Mouse (Mus musculus) liver, embryonic 16.5 days (tissue): ENCODE measurements at regions not wholly inside any gene's neighbourhood (a gene's known extent, or its start where the extent isn't known, plus 50 kb on each side); places are given as distances from the start of the nearest gene placed in this dataset.

ENCODE experiments used
- ATAC-seq: fragments of 200-750 bp; cut with Nextera tagmentation; 2 replicates; pipeline ENCODE4 v1.8.0; 2017; ENCODE audit warnings: low read depth, mild to moderate bottlenecking, moderate number of reproducible peaks, moderate library complexity
- H3K27ac ChIP-seq: fragments of 300-500 bp; sonication (generic); 2 replicates; pipeline ENCODE4 v1.5.1; 2014; ENCODE audit warnings: mild to moderate bottlenecking, low read length
- H3K27me3 ChIP-seq: fragments of 300-500 bp; sonication (generic); 2 replicates; pipeline ENCODE4 v1.6.1; 2014; ENCODE audit warnings: low read depth, low read length, mixed read lengths; ENCODE audit not compliant: control insufficient read depth, insufficient read depth
- H3K36me3 ChIP-seq: fragments of 300-500 bp; sonication (generic); 2 replicates; pipeline ENCODE4 v1.6.1; 2014; ENCODE audit warnings: mild to moderate bottlenecking; ENCODE audit not compliant: control insufficient read depth, insufficient read depth
- H3K4me1 ChIP-seq: fragments of 300-500 bp; sonication (generic); 2 replicates; pipeline ENCODE4 v1.6.1; 2014; ENCODE audit warnings: low read depth, low read length, mixed read lengths; ENCODE audit not compliant: control insufficient read depth
- H3K4me2 ChIP-seq: fragments of 300-500 bp; sonication (generic); 2 replicates; pipeline ENCODE4 v1.6.1; 2014; ENCODE audit warnings: low read depth, low read length, mixed read lengths
- H3K4me3 ChIP-seq: fragments of 300-500 bp; sonication (generic); 2 replicates; pipeline ENCODE4 v1.5.1; 2014; ENCODE audit warnings: low read depth, mild to moderate bottlenecking, low read length
- H3K9ac ChIP-seq: fragments of 300-500 bp; sonication (generic); 2 replicates; pipeline ENCODE4 v1.6.1; 2014; ENCODE audit warnings: low read depth, low read length
- H3K9me3 ChIP-seq: fragments of 300-500 bp; sonication (generic); replicated peaks from 2 replicates; pipeline ENCODE4 v1.6.1; 2016; ENCODE audit warnings: low read length; ENCODE audit not compliant: control insufficient read depth
- WGBS: fragments of 180-500 bp; shearing (Covaris S2); extraction: QIAGEN DNeasy Blood & Tissue Kit; methylation state at CpG from one replicate; pipeline ENCODE4 v1.1.7; 2014; ENCODE audit not compliant: insufficient replicate concordance; 5-methylcytosine and 5-hydroxymethylcytosine counted together

- Histone ChIP-seq H3K27me3 (no peaks in the 10 kb centered on the region), H3K4me1 (no peaks in the 10 kb centered on the region), H3K36me3 (no peaks in the 10 kb centered on the region), H3K9me3 (no peaks in the 10 kb centered on the region), H3K27ac (no peak overlapping the region), H3K4me3 (no peak overlapping the region), H3K4me2 (no peak overlapping the region), H3K9ac (no peak overlapping the region)
- no peak for ATAC-seq
- WGBS: 28% methylated on average over 2 of the region's 2 CpGs
These were observed 133.2 kb upstream of the Clint1 start for GRCm38 (mm10) chr11:45718630-45719029.

- Histone ChIP-seq H3K4me2 (no peak overlapping the region), H3K9me3 (no peaks in the 10 kb centered on the region), H3K4me3 (no peak overlapping the region), H3K36me3 (no peaks in the 10 kb centered on the region), H3K4me1 (no peaks in the 10 kb centered on the region), H3K27me3 (no peaks in the 10 kb centered on the region), H3K9ac (no peak overlapping the region), H3K27ac (no peak overlapping the region)
- no peak for ATAC-seq
- WGBS: 66% methylated on average over 6 of the region's 6 CpGs
These were observed 132.0 kb upstream of the Clint1 start for GRCm38 (mm10) chr11:45719821-45720220.

- no peak for ATAC-seq
- H3K9ac ChIP-seq: no peak overlapping the region
- H3K27me3 ChIP-seq: no peaks in the 10 kb centered on the region
- no peaks in the 10 kb centered on the region for H3K36me3 ChIP-seq
- H3K4me3 ChIP-seq: no peak overlapping the region
- H3K4me2 ChIP-seq: no peak overlapping the region
- H3K27ac ChIP-seq: no peak overlapping the region
- 41% methylated on average over 3 of the region's 3 CpGs for WGBS
- H3K4me1 ChIP-seq: no peaks in the 10 kb centered on the region
- H3K9me3 ChIP-seq: no peaks in the 10 kb centered on the region
These were observed 115.3 kb upstream of the Clint1 start for GRCm38 (mm10) chr11:45736561-45736960.

GRCm38 (mm10) chr11:45738331-45738730 is 113.5 kb upstream of the Clint1 start:
- H3K9me3 ChIP-seq: no peaks in the 10 kb centered on the region
- no peak overlapping the region for H3K27ac ChIP-seq
- no peaks in the 10 kb centered on the region for H3K27me3 ChIP-seq
- H3K4me3 ChIP-seq: no peak overlapping the region
- H3K4me1 ChIP-seq: no peaks in the 10 kb centered on the region
- H3K36me3 ChIP-seq: no peaks in the 10 kb centered on the region
- H3K4me2 ChIP-seq: no peak overlapping the region
- 60% methylated on average over 6 of the region's 6 CpGs for WGBS
- no peak overlapping the region for H3K9ac ChIP-seq
- ATAC-seq: no peak

- no peak overlapping the region for H3K4me3 ChIP-seq
- no peak for ATAC-seq
These were observed 105.9 kb upstream of the Clint1 start for GRCm38 (mm10) chr11:45745941-45746340.

GRCm38 (mm10) chr11:45750249-45750648 is 101.6 kb upstream of the Clint1 start:
- Histone ChIP-seq H3K9ac (no peak overlapping the region), H3K4me3 (no peak overlapping the region), H3K4me2 (no peak overlapping the region), H3K36me3 (no peaks in the 10 kb centered on the region), H3K4me1 (no peaks in the 10 kb centered on the region), H3K27ac (no peak overlapping the region), H3K9me3 (no peaks in the 10 kb centered on the region), H3K27me3 (no peaks in the 10 kb centered on the region)
- 40% methylated on average over 2 of the region's 2 CpGs for WGBS
- no peak for ATAC-seq

More at GRCm38 (mm10) chr11:45745941-45746340, 105.9 kb upstream of the Clint1 start:
- WGBS: 69% methylated on average over 2 of the region's 2 CpGs
- H3K27me3 ChIP-seq: no peaks in the 10 kb centered on the region
- no peaks in the 10 kb centered on the region for H3K9me3 ChIP-seq
- no peaks in the 10 kb centered on the region for H3K36me3 ChIP-seq
- H3K27ac ChIP-seq: no peak overlapping the region
- H3K9ac ChIP-seq: no peak overlapping the region
- no peak overlapping the region for H3K4me2 ChIP-seq
- no peaks in the 10 kb centered on the region for H3K4me1 ChIP-seq

- Histone ChIP-seq H3K36me3 (no peaks in the 10 kb centered on the region), H3K4me2 (no peak overlapping the region), H3K4me1 (no peaks in the 10 kb centered on the region), H3K9me3 (no peaks in the 10 kb centered on the region), H3K27me3 (no peaks in the 10 kb centered on the region), H3K4me3 (no peak overlapping the region), H3K27ac (no peak overlapping the region), H3K9ac (no peak overlapping the region)
- no peak for ATAC-seq
- WGBS: 40% methylated on average over 1 of the region's 1 CpGs
These were observed 99.6 kb upstream of the Clint1 start for GRCm38 (mm10) chr11:45752237-45752636.

- no peak overlapping the region for H3K4me3 ChIP-seq
- WGBS: 30% methylated on average over 2 of the region's 2 CpGs
These were observed 99.1 kb upstream of the Clint1 start for GRCm38 (mm10) chr11:45752791-45753190.

GRCm38 (mm10) chr11:45767081-45767480 is 84.8 kb upstream of the Clint1 start:
- ATAC-seq: no peak
- 57% methylated on average over 4 of the region's 4 CpGs for WGBS
- H3K4me1 ChIP-seq: no peaks in the 10 kb centered on the region

More at GRCm38 (mm10) chr11:45752791-45753190, 99.1 kb upstream of the Clint1 start:
- no peak overlapping the region for H3K27ac ChIP-seq
- no peaks in the 10 kb centered on the region for H3K36me3 ChIP-seq
- H3K9ac ChIP-seq: no peak overlapping the region
- H3K4me1 ChIP-seq: no peaks in the 10 kb centered on the region
- H3K4me2 ChIP-seq: no peak overlapping the region
- no peak for ATAC-seq
- no peaks in the 10 kb centered on the region for H3K9me3 ChIP-seq
- no peaks in the 10 kb centered on the region for H3K27me3 ChIP-seq

More at GRCm38 (mm10) chr11:45767081-45767480, 84.8 kb upstream of the Clint1 start:
- Histone ChIP-seq H3K9ac (no peak overlapping the region), H3K4me3 (no peak overlapping the region), H3K9me3 (no peaks in the 10 kb centered on the region), H3K27me3 (no peaks in the 10 kb centered on the region), H3K27ac (no peak overlapping the region), H3K36me3 (no peaks in the 10 kb centered on the region), H3K4me2 (no peak overlapping the region)
